Mouse (Mus musculus) cerebellum, postnatal 36 days (tissue): ENCODE results near the gene Olfr137.

ENCODE experiments used
- DNase-seq, 2 experiments: peaks; one replicate each; pipeline ENCODE4 v3.0.0; 2021 to 2022; ENCODE audit warnings: mixed read lengths in 2 of 2

Olfr137 gene

GRCm38 (mm10) chr17:38307470-38307869, at the start of gene Olfr137:
Gene Olfr137 (minus strand): TSS chr17:38307570.
- no peak for DNase-seq

GRCm38 (mm10) chr17:38329531-38329930, 22.2 kb upstream of the Olfr137 start, which contains the start of gene Olfr136:
Gene Olfr136 (plus strand): TSS chr17:38329831.
- DNase-seq, result no peak

- no peak for DNase-seq
Observed at GRCm38 (mm10) chr17:38260735-38261134, 46.6 kb downstream of the Olfr137 start, which contains the start of gene Olfr138. Gene Olfr138 (plus strand): TSS chr17:38261035.
